Mouse (Mus musculus) liver, embryonic 12.5 days (tissue): ENCODE results near the gene Fam169a. TPM values are rescaled to one million over a fixed set of nuclear protein-coding genes. Genes with fewer than 3 reads are reported as not detected.
"Not testable (repeated sequence)": the region's sequence is repeated elsewhere in the genome, so short reads cannot be mapped to it uniquely, and the experiment has no call there.

Experiments
- ATAC-seq: fragments of 200-750 bp; cut with Nextera tagmentation; 2 replicates; pipeline ENCODE4 v1.8.0; 2017; ENCODE audit warnings: moderate number of reproducible peaks, mild to moderate bottlenecking, moderate library complexity
- H3K27ac ChIP-seq: fragments of 300-500 bp; sonication (generic); 2 replicates; pipeline ENCODE4 v1.5.1; 2016; ENCODE audit warnings: mild to moderate bottlenecking
- H3K27me3 ChIP-seq: fragments of 300-500 bp; sonication (generic); replicated peaks from 2 replicates; pipeline ENCODE4 v1.6.1; 2016; ENCODE audit warnings: mild to moderate bottlenecking, moderate library complexity
- H3K36me3 ChIP-seq: fragments of 300-500 bp; sonication (generic); 2 replicates; pipeline ENCODE4 v1.6.1; 2016; ENCODE audit warnings: mild to moderate bottlenecking, moderate library complexity
- H3K4me1 ChIP-seq: fragments of 300-500 bp; sonication (generic); 2 replicates; pipeline ENCODE4 v1.6.1; 2016
- H3K4me2 ChIP-seq: fragments of 300-500 bp; sonication (generic); 2 replicates; pipeline ENCODE4 v1.6.1; 2016; ENCODE audit warnings: mild to moderate bottlenecking, moderate library complexity
- H3K4me3 ChIP-seq: fragments of 300-500 bp; sonication (generic); 2 replicates; pipeline ENCODE4 v1.5.1; 2016; ENCODE audit warnings: mild to moderate bottlenecking, moderate library complexity
- H3K9ac ChIP-seq: fragments of 300-500 bp; sonication (generic); 2 replicates; pipeline ENCODE4 v1.6.1; 2016; ENCODE audit warnings: mild to moderate bottlenecking, moderate library complexity
- H3K9me3 ChIP-seq: fragments of 300-500 bp; sonication (generic); replicated peaks from 2 replicates; pipeline ENCODE4 v1.6.1; 2016; ENCODE audit warnings: mild to moderate bottlenecking, moderate library complexity
- WGBS: fragments of 180-500 bp; shearing (Covaris S2); methylation state at CpG from one replicate; pipeline ENCODE4 v1.1.7; 2016; ENCODE audit not compliant: insufficient replicate concordance; 5-methylcytosine and 5-hydroxymethylcytosine counted together
- polyA plus RNA-seq: library from polyadenylated mRNA; unstranded; fragments of >200 nt; fragmentation: Nextera tagmentation; extraction: Ambion mirVana; gene quantifications from 2 replicates; pipeline ENCODE4 v1.2.1, GENCODE M21; 2016

The Fam169a gene
- polyA plus RNA-seq, 1 experiment from 2014 or later: 3.8 TPM

DNA sequence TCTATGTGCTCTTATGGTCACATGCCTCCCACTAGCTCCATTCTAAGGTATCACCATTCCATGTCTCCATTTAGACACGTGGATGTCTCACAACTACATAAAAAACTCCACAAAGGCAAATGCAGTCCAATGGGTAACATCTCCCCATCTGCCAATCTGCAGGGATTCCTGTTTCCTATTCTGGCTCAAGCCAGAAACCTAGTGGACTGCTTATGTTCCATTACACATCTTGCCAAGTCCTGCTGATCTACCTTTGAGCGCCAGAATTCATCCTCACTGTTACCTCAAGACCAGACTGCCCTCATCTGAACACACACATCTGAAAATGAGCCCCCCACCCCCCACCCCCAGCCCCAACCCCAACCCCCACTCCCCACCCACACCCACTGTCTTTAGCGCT lies 4.9 kb upstream of the Fam169a start:
- H3K4me1 ChIP-seq: peaks cover 69% of the 10 kb centered on the region
- no peaks in the 10 kb centered on the region for H3K27me3 ChIP-seq
- H3K9ac ChIP-seq: no peak overlapping the region
- H3K36me3 ChIP-seq: no peaks in the 10 kb centered on the region
- H3K9me3 ChIP-seq: no peaks in the 10 kb centered on the region
- no peak for ATAC-seq
- no peak overlapping the region for H3K4me3 ChIP-seq
- WGBS: 87% methylated on average over 3 of the region's 3 CpGs
- H3K4me2 ChIP-seq: no peak overlapping the region
- no peak overlapping the region for H3K27ac ChIP-seq

DNA sequence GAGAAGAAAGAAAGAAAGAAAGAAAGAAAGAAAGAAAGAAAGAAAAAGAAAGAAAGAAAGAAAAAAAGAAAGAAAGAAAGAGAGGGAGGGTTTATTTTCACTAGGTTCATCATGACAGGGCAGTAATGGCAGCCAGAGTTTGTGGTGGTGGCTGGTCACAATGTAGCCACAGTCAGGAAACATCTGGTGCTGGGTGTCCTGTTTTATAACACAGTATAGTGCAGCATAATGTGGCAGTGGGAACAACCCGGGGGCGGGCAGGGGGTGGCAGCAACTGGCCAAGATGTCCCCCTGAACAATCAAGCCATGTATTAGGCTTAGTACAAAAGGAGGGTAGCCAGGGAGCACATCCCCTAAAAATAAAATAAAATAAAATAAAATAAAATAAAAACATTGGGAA lies 3.7 kb upstream of the Fam169a start:
- Histone ChIP-seq H3K4me1 (peaks cover 71% of the 10 kb centered on the region), H3K9ac (no peak overlapping the region)
- ATAC-seq: no peak

GRCm38 (mm10) chr13:97064413-97064812 lies 2.7 kb upstream of the Fam169a start:
- peak overlapping the region; percentile 68 for H3K4me2 ChIP-seq
- peak; percentile 12 for ATAC-seq
- WGBS: 24% methylated on average over 3 of the region's 3 CpGs
- H3K27ac ChIP-seq: peak overlapping the region; percentile 80
- peak overlapping the region; percentile 67 for H3K9ac ChIP-seq
- peaks cover 77% of the 10 kb centered on the region for H3K4me1 ChIP-seq
- peak overlapping the region; percentile 30 for H3K4me3 ChIP-seq
- H3K27me3 ChIP-seq: no peaks in the 10 kb centered on the region
- no peaks in the 10 kb centered on the region for H3K9me3 ChIP-seq
- H3K36me3 ChIP-seq: no peaks in the 10 kb centered on the region

More for the DNA sequence above, 3.7 kb upstream of the Fam169a start:
- Histone ChIP-seq H3K27ac (peak overlapping the region; percentile 42), H3K4me2 (no peak overlapping the region), H3K36me3 (no peaks in the 10 kb centered on the region), H3K27me3 (no peaks in the 10 kb centered on the region), H3K4me3 (no peak overlapping the region), H3K9me3 (no peaks in the 10 kb centered on the region)
- 41% methylated on average over 2 of the region's 2 CpGs for WGBS

- H3K9me3 ChIP-seq, H3K36me3 ChIP-seq, H3K27me3 ChIP-seq: not testable (repeated sequence)
- peak overlapping the region; percentile 30 for H3K4me3 ChIP-seq
- peak; percentile 42 for ATAC-seq
- WGBS: 26% methylated on average over 18 of the region's 18 CpGs
- peak overlapping the region; percentile 68 for H3K4me2 ChIP-seq
- H3K4me1 ChIP-seq: peaks cover 83% of the 10 kb centered on the region
- peak overlapping the region; percentile 80 for H3K27ac ChIP-seq
- H3K9ac ChIP-seq: peak overlapping the region; percentile 67
These were observed 2.1 kb upstream of the Fam169a start for GRCm38 (mm10) chr13:97064844-97065621.

- Histone ChIP-seq H3K4me3 (peak overlapping the region; percentile 56), H3K9me3 (no peaks in the 10 kb centered on the region), H3K4me1 (peaks cover 81% of the 10 kb centered on the region), H3K27ac (peak overlapping the region; percentile 94), H3K36me3 (no peaks in the 10 kb centered on the region), H3K4me2 (peak overlapping the region; percentile 77), H3K9ac (peak overlapping the region; percentile 77), H3K27me3 (no peaks in the 10 kb centered on the region; the same call in 1 of the 2 replicates)
- 30% methylated on average over 6 of the region's 6 CpGs for WGBS
- ATAC-seq: no peak
These were observed 605 bp downstream of the Fam169a start for GRCm38 (mm10) chr13:97067691-97068090.

GRCm38 (mm10) chr13:97068151-97068550 lies 1.1 kb downstream of the Fam169a start:
- 53% methylated on average over 8 of the region's 8 CpGs for WGBS
- Histone ChIP-seq H3K27me3 (no peaks in the 10 kb centered on the region; the same call in 1 of the 2 replicates), H3K27ac (peak overlapping the region; percentile 94), H3K4me3 (peak overlapping the region; percentile 56), H3K36me3 (no peaks in the 10 kb centered on the region), H3K4me1 (peaks cover 79% of the 10 kb centered on the region), H3K9me3 (no peaks in the 10 kb centered on the region), H3K9ac (peak overlapping the region; percentile 77), H3K4me2 (peak overlapping the region; percentile 77)
- ATAC-seq: no peak

GRCm38 (mm10) chr13:97070931-97071625 lies 4.0 kb downstream of the Fam169a start:
- Histone ChIP-seq H3K4me3 (peak overlapping the region; percentile 81), H3K9ac (peak overlapping the region; percentile 86), H3K36me3 (no peaks in the 10 kb centered on the region), H3K4me2 (peak overlapping the region; percentile 99), H3K9me3 (no peaks in the 10 kb centered on the region), H3K27ac (peak overlapping the region; percentile 80), H3K4me1 (peaks cover 51% of the 10 kb centered on the region), H3K27me3 (no peaks in the 10 kb centered on the region; the same call in 1 of the 2 replicates)
- ATAC-seq: peak; percentile 33
- under 1% methylated on average over 58 of the region's 85 CpGs for WGBS

- H3K4me1 ChIP-seq: peaks cover 44% of the 10 kb centered on the region
- H3K4me3 ChIP-seq: peak overlapping the region; percentile 81
- peak; percentile 66 for ATAC-seq
- H3K9me3 ChIP-seq: no peaks in the 10 kb centered on the region
- WGBS: under 1% methylated on average over 75 of the region's 76 CpGs
- peak overlapping the region; percentile 80 for H3K27ac ChIP-seq
- peak overlapping the region; percentile 86 for H3K9ac ChIP-seq
- no peaks in the 10 kb centered on the region; the same call in 1 of the 2 replicates for H3K27me3 ChIP-seq
- H3K4me2 ChIP-seq: peak overlapping the region; percentile 99
- H3K36me3 ChIP-seq: no peaks in the 10 kb centered on the region
These were observed 4.6 kb downstream of the Fam169a start for GRCm38 (mm10) chr13:97071626-97072241.

- Histone ChIP-seq H3K4me3 (no peak overlapping the region), H3K9ac (no peak overlapping the region), H3K36me3 (no peaks in the 10 kb centered on the region), H3K27me3 (no peaks in the 10 kb centered on the region; the same call in 1 of the 2 replicates), H3K4me2 (no peak overlapping the region), H3K9me3 (no peaks in the 10 kb centered on the region), H3K4me1 (peaks cover 27% of the 10 kb centered on the region), H3K27ac (no peak overlapping the region)
- ATAC-seq: no peak
- WGBS: 57% methylated on average over 1 of the region's 1 CpGs
These were observed 6.4 kb downstream of the Fam169a start for GRCm38 (mm10) chr13:97073497-97073896.

DNA sequence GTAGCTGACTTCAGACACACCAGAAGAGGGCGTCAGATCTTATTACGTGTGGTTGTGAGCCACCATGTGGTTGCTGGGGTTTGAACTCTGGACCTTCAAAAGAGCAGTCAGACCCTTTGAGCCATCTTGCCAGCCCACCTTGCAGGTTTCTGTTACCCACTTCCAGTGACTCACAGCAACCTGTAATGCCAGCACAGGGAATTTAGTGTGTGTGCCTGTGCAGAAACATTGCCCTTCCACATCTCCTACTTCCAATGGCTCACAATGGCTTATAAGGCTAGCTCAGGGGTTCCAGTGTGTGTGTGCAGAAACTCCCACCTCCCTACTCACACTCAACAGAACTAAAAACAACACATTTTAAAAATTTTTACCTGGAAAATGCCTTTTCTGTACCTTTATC lies 10.5 kb downstream of the Fam169a start:
- Histone ChIP-seq H3K9me3 (no peaks in the 10 kb centered on the region), H3K4me3 (no peak overlapping the region), H3K4me2 (no peak overlapping the region), H3K27ac (no peak overlapping the region), H3K9ac (no peak overlapping the region), H3K27me3 (no peaks in the 10 kb centered on the region; the same call in 1 of the 2 replicates), H3K4me1 (peaks cover 15% of the 10 kb centered on the region), H3K36me3 (no peaks in the 10 kb centered on the region)
- WGBS: 82% methylated on average over 2 of the region's 2 CpGs
- ATAC-seq: no peak

GRCm38 (mm10) chr13:97080201-97080600 lies 13.1 kb downstream of the Fam169a start:
- H3K4me3 ChIP-seq: no peak overlapping the region
- ATAC-seq: no peak
- H3K27me3 ChIP-seq: no peaks in the 10 kb centered on the region
- H3K36me3 ChIP-seq: no peaks in the 10 kb centered on the region
- H3K27ac ChIP-seq: 0 out of 2 replicates have a peak overlapping the region, but pooled peaks have one; percentile 36
- H3K4me2 ChIP-seq: no peak overlapping the region
- 87% methylated on average over 2 of the region's 2 CpGs for WGBS
- no peak overlapping the region for H3K9ac ChIP-seq
- H3K9me3 ChIP-seq: no peaks in the 10 kb centered on the region
- H3K4me1 ChIP-seq: peaks cover 23% of the 10 kb centered on the region

- Histone ChIP-seq H3K4me3 (no peak overlapping the region), H3K4me2 (no peak overlapping the region), H3K27ac (no peak overlapping the region), H3K36me3 (no peaks in the 10 kb centered on the region), H3K9me3 (no peaks in the 10 kb centered on the region), H3K9ac (no peak overlapping the region), H3K27me3 (no peaks in the 10 kb centered on the region), H3K4me1 (peaks cover 27% of the 10 kb centered on the region)
- 79% methylated on average over 3 of the region's 3 CpGs for WGBS
- no peak for ATAC-seq
These were observed 13.5 kb downstream of the Fam169a start for GRCm38 (mm10) chr13:97080615-97081014.
